28 mouse cellular contexts compared by ENCODE assay signal in genomic region chrX:130408985-130409384, GRCm38 (mm10).
DNase-seq lines count a peak whose midpoint lies in the region; TF ChIP-seq lines count a peak whose summit lies in the region.
"Had no signal": no experiment of that assay in that cellular context is flagged by ENCODE, and none has a peak within 500 bp of the region (broad histone marks: within the 10 kb centered on the region; RNA-seq: fewer than 3 reads in every experiment).

No protein-coding gene starts in this region.

- H3K4me3 ChIP-seq in cerebellum, adult 2 months (replicated peaks; ENCODE audit: insufficient read depth, low read depth, low read length): no peak overlapping the region
- H3K4me3 ChIP-seq: erythroblast, embryonic 14.5 days; heart, embryonic 15.5 days; kidney, embryonic 15.5 days; left cerebral cortex, adult 2 months; liver, embryonic 12.5 days; megakaryocyte, embryonic 14.5 days; midbrain, embryonic 12.5 days; myocyte; neural tube, embryonic 12.5 days had no signal

- H3K27ac ChIP-seq in cerebellum, adult 2 months (ENCODE audit: insufficient read depth, low read length): no peak overlapping the region
- H3K27ac ChIP-seq: heart, embryonic 15.5 days; kidney, embryonic 15.5 days; left cerebral cortex, adult 2 months; liver, embryonic 12.5 days; midbrain, embryonic 12.5 days; neural tube, embryonic 12.5 days; stomach, postnatal 0 days had no signal

- 11% methylated on average over 1 of the region's 1 CpGs for WGBS in cerebellum, adult 2 months

- TF ChIP-seq CTCF in cerebellum, adult 2 months (IDR thresholded peaks at IDR 0.05; ENCODE audit: borderline replicate concordance, insufficient read depth, low read depth, low read length): no peak

- DNase-seq in heart, adult 8-10 months (ENCODE audit: low spot score): peak; percentile 13
- DNase-seq in heart, postnatal 4 days: no peak
- peak; percentile 13 for DNase-seq in cerebellum, adult 11 months
- peak; percentile 13 to 81 for DNase-seq in cerebellum, adult 2 months
- DNase-seq in cerebellum, postnatal 14 days: peak; percentile 3 to 41
- DNase-seq in lung, postnatal 4 days: no peak
- no peak for DNase-seq in right cerebral cortex, adult 18-20 months
- DNase-seq: adrenal gland, adult 8-10 months; B cell, adult 2 months; gastrocnemius, postnatal 10 days; kidney, adult 18-20 months; kidney, postnatal 25 days; liver, postnatal 0 days; lung, postnatal 36 days; right cerebral cortex, postnatal 4 days; thymus, adult 18-20 months; thymus, postnatal 36 days had no signal

- TF ChIP-seq POLR2A in cerebellum, adult 2 months (IDR thresholded peaks at IDR 0.05; ENCODE audit: borderline replicate concordance, insufficient read depth, low read length): no peak

- no peaks in the 10 kb centered on the region for H3K4me1 ChIP-seq in cerebellum, adult 2 months (ENCODE audit: control insufficient read depth, insufficient read depth, low read length)
- H3K4me1 ChIP-seq: heart, embryonic 15.5 days; kidney, embryonic 15.5 days; liver, embryonic 12.5 days; megakaryocyte, embryonic 14.5 days; midbrain, embryonic 12.5 days; neural tube, embryonic 12.5 days had no signal

- H3K27me3 ChIP-seq in cerebellum, adult 2 months (ENCODE audit: control insufficient read depth, insufficient read depth, low read length): no peaks in the 10 kb centered on the region
- H3K27me3 ChIP-seq: CH12.LX; heart, embryonic 15.5 days; kidney, embryonic 15.5 days; liver, embryonic 12.5 days; megakaryocyte, embryonic 14.5 days; midbrain, embryonic 12.5 days; neural tube, embryonic 12.5 days had no signal

Comparison
In these comparisons a context has a peak if more than half of its experiments do, and no peak if none do; other contexts are left out.
1. DNase-seq: peak in heart, adult 8-10 months (single experiment), cerebellum, adult 11 months (single experiment), cerebellum, adult 2 months (2 of 2) and cerebellum, postnatal 14 days (2 of 2); none in heart, postnatal 4 days (single experiment), lung, postnatal 4 days (0 of 2) and right cerebral cortex, adult 18-20 months (single experiment).